ENCODE assay signal across 8 mouse cellular contexts in genomic region chr4:135898380-135899049, GRCm38 (mm10). TPM values are rescaled to one million over a fixed set of nuclear protein-coding genes. Genes with fewer than 3 reads are reported as not detected.
A peak's percentile ranks its signal among the peaks of the same experiment; 100 is the strongest.
DNase-seq lines count a peak whose midpoint lies in the region; ATAC-seq lines count a peak whose summit lies in the region.

No protein-coding gene starts in this region.

- no peaks in the 10 kb centered on the region for H3K4me1 ChIP-seq in embryonic facial prominence, embryonic 14.5 days (ENCODE audit: control insufficient read depth, insufficient read depth, low read length)
- peaks cover 9% of the 10 kb centered on the region; the same call in 1 of the 2 replicates for H3K4me1 ChIP-seq in embryonic facial prominence, embryonic 10.5 days
- peaks cover 49% of the 10 kb centered on the region for H3K4me1 ChIP-seq in liver, embryonic 12.5 days

- ATAC-seq in embryonic facial prominence, embryonic 14.5 days (ENCODE audit: low read depth): 0 out of 2 replicates have a peak, but pooled peaks have one; percentile 22
- peak; percentile 93 for ATAC-seq in liver, embryonic 12.5 days

- DNase-seq in embryonic facial prominence, embryonic 14.5 days (ENCODE audit: low spot score): no peak
- DNase-seq in embryonic facial prominence, embryonic 10.5 days (ENCODE audit: low spot score): no peak
- DNase-seq in adrenal gland, postnatal 36 days: peak; percentile 39 to 49
- peak; percentile 77 to 83 for DNase-seq in spleen, postnatal 4 days (ENCODE audit: low spot score in 2 of 2)
- DNase-seq in ovary, postnatal 10 days (ENCODE audit: low spot score): no peak
- no peak for DNase-seq in frontal cortex, postnatal 14 days (ENCODE audit: low spot score in 2 of 2)
- no peak for DNase-seq in embryo, embryonic 10.5 days (ENCODE audit: low spot score)

- H3K27ac ChIP-seq in embryonic facial prominence, embryonic 14.5 days (replicated peaks; ENCODE audit: low read depth, low read length): no peak overlapping the region
- no peak overlapping the region for H3K27ac ChIP-seq in embryonic facial prominence, embryonic 10.5 days (replicated peaks)
- H3K27ac ChIP-seq in liver, embryonic 12.5 days: peak overlapping the region; percentile 90

- no peaks in the 10 kb centered on the region for H3K9me3 ChIP-seq in embryonic facial prominence, embryonic 14.5 days (ENCODE audit: control insufficient read depth, low read length)
- no peaks in the 10 kb centered on the region for H3K9me3 ChIP-seq in embryonic facial prominence, embryonic 10.5 days
- H3K9me3 ChIP-seq in liver, embryonic 12.5 days (replicated peaks): no peaks in the 10 kb centered on the region

- H3K4me3 ChIP-seq in embryonic facial prominence, embryonic 14.5 days (ENCODE audit: low read depth, low read length): no peak overlapping the region
- no peak overlapping the region for H3K4me3 ChIP-seq in embryonic facial prominence, embryonic 10.5 days
- peak overlapping the region; percentile 20; the same call in 1 of the 2 replicates for H3K4me3 ChIP-seq in liver, embryonic 12.5 days

- H3K4me2 ChIP-seq in embryonic facial prominence, embryonic 14.5 days (ENCODE audit: low read depth, low read length): no peak overlapping the region
- peak overlapping the region; percentile 63 for H3K4me2 ChIP-seq in liver, embryonic 12.5 days

- no peaks in the 10 kb centered on the region for H3K27me3 ChIP-seq in embryonic facial prominence, embryonic 14.5 days (replicated peaks; ENCODE audit: control insufficient read depth, insufficient read depth, low read length)
- no peaks in the 10 kb centered on the region for H3K27me3 ChIP-seq in embryonic facial prominence, embryonic 10.5 days (replicated peaks; ENCODE audit: low read depth, poor library complexity, severe bottlenecking)
- H3K27me3 ChIP-seq in liver, embryonic 12.5 days (replicated peaks): no peaks in the 10 kb centered on the region

- no peak overlapping the region for H3K9ac ChIP-seq in embryonic facial prominence, embryonic 14.5 days (ENCODE audit: low read depth, low read length)
- H3K9ac ChIP-seq in liver, embryonic 12.5 days: peak overlapping the region; percentile 58; the same call in 1 of the 2 replicates

- H3K36me3 ChIP-seq in embryonic facial prominence, embryonic 14.5 days (ENCODE audit: control insufficient read depth, insufficient read depth, low read length): no peaks in the 10 kb centered on the region
- no peaks in the 10 kb centered on the region for H3K36me3 ChIP-seq in embryonic facial prominence, embryonic 10.5 days (replicated peaks)
- peaks cover 4% of the 10 kb centered on the region; the same call in 1 of the 2 replicates for H3K36me3 ChIP-seq in liver, embryonic 12.5 days

- WGBS in embryonic facial prominence, embryonic 14.5 days: 56% methylated on average over 8 of the region's 9 CpGs
- WGBS in embryonic facial prominence, embryonic 10.5 days: 76% methylated on average over 9 of the region's 9 CpGs
- 14% methylated on average over 9 of the region's 9 CpGs for WGBS in liver, embryonic 12.5 days (ENCODE audit: insufficient replicate concordance)

RNA-seq across cellular contexts. Expression of gene Cnr2, which starts 3.3 kb away (rescaled TPM):
- polyA plus RNA-seq in embryonic facial prominence, embryonic 14.5 days (2014; fragmentation: Nextera tagmentation; extraction: Ambion mirVana): 0.69 and 1.1 TPM in 2 replicates
- polyA plus RNA-seq in embryonic facial prominence, embryonic 10.5 days (2016; fragmentation: Nextera tagmentation; extraction: Ambion mirVana): 0.15 and 0.43 TPM in 2 replicates
- total RNA-seq in adrenal gland, postnatal 36 days (2021): 1 to 10 TPM; 1.3 to 1.6 TPM
- 3.9 and 4.3 TPM in 2 replicates for polyA plus RNA-seq in liver, embryonic 12.5 days (2016; fragmentation: Nextera tagmentation; extraction: Ambion mirVana)

RNA-seq across cellular contexts. Expression of gene Fuca1, which starts 22.0 kb away (rescaled TPM):
- polyA plus RNA-seq in embryonic facial prominence, embryonic 14.5 days (2014; fragmentation: Nextera tagmentation; extraction: Ambion mirVana): 70.2 and 79.5 TPM in 2 replicates
- 45.4 and 46.8 TPM in 2 replicates for polyA plus RNA-seq in embryonic facial prominence, embryonic 10.5 days (2016; fragmentation: Nextera tagmentation; extraction: Ambion mirVana)
- total RNA-seq in adrenal gland, postnatal 36 days (2021): 10 to 100 TPM; 84.1 to 87.4 TPM
- 22.2 and 23.8 TPM in 2 replicates for polyA plus RNA-seq in liver, embryonic 12.5 days (2016; fragmentation: Nextera tagmentation; extraction: Ambion mirVana)

RNA-seq across cellular contexts. Expression of gene Pnrc2, which starts 24.9 kb away (rescaled TPM):
- polyA plus RNA-seq in embryonic facial prominence, embryonic 14.5 days (2014; fragmentation: Nextera tagmentation; extraction: Ambion mirVana): 158 and 162 TPM in 2 replicates
- 177 and 186 TPM in 2 replicates for polyA plus RNA-seq in embryonic facial prominence, embryonic 10.5 days (2016; fragmentation: Nextera tagmentation; extraction: Ambion mirVana)
- 100 to 1,000 TPM; 104 to 111 TPM for total RNA-seq in adrenal gland, postnatal 36 days (2021)
- polyA plus RNA-seq in liver, embryonic 12.5 days (2016; fragmentation: Nextera tagmentation; extraction: Ambion mirVana): 91.1 and 98.9 TPM in 2 replicates

RNA-seq across cellular contexts. Expression of gene Srsf10, which starts 43.0 kb away (rescaled TPM):
- polyA plus RNA-seq in embryonic facial prominence, embryonic 14.5 days (2014; fragmentation: Nextera tagmentation; extraction: Ambion mirVana): 212 and 235 TPM in 2 replicates
- polyA plus RNA-seq in embryonic facial prominence, embryonic 10.5 days (2016; fragmentation: Nextera tagmentation; extraction: Ambion mirVana): 377 and 383 TPM in 2 replicates
- 100 to 1,000 TPM in 1 of 2 experiments, 10 to 100 TPM in 1; 82.3 to 120 TPM for total RNA-seq in adrenal gland, postnatal 36 days (2021)
- 157 TPM in 2 replicates for polyA plus RNA-seq in liver, embryonic 12.5 days (2016; fragmentation: Nextera tagmentation; extraction: Ambion mirVana)

RNA-seq across cellular contexts. Expression of gene Hmgcl, which starts 47.7 kb away (rescaled TPM):
- 81.7 and 89.4 TPM in 2 replicates for polyA plus RNA-seq in embryonic facial prominence, embryonic 14.5 days (2014; fragmentation: Nextera tagmentation; extraction: Ambion mirVana)
- 64.3 and 68.6 TPM in 2 replicates for polyA plus RNA-seq in embryonic facial prominence, embryonic 10.5 days (2016; fragmentation: Nextera tagmentation; extraction: Ambion mirVana)
- total RNA-seq in adrenal gland, postnatal 36 days (2021): 10 to 100 TPM; 56.1 to 62.6 TPM
- polyA plus RNA-seq in liver, embryonic 12.5 days (2016; fragmentation: Nextera tagmentation; extraction: Ambion mirVana): 67.4 and 71.1 TPM in 2 replicates

Comparison
In these comparisons a context has a peak if more than half of its experiments do, and no peak if none do; other contexts are left out.
1. DNase-seq: peak in adrenal gland, postnatal 36 days (2 of 2) and spleen, postnatal 4 days (2 of 2); none in embryonic facial prominence, embryonic 14.5 days (single experiment), embryonic facial prominence, embryonic 10.5 days (single experiment), ovary, postnatal 10 days (single experiment), frontal cortex, postnatal 14 days (0 of 2) and embryo, embryonic 10.5 days (single experiment).